Mouse (Mus musculus) kidney, embryonic 14.5 days (tissue): Measurements from ENCODE around the gene Nuak1. TPM values are rescaled to one million over a fixed set of nuclear protein-coding genes. Genes with fewer than 3 reads are reported as not detected.

Source experiments
- ATAC-seq: fragments of 200-750 bp; cut with Nextera tagmentation; 2 replicates; pipeline ENCODE4 v1.8.0; 2017; ENCODE audit warnings: moderate number of reproducible peaks, mild to moderate bottlenecking, moderate TSS enrichment, moderate library complexity; ENCODE audit not compliant: low FRiP score, low TSS enrichment
- H3K27ac ChIP-seq: fragments of 300-500 bp; sonication (generic); 2 replicates; pipeline ENCODE4 v1.5.1; 2014; ENCODE audit warnings: low read depth, mild to moderate bottlenecking, low read length, moderate library complexity, mixed read lengths
- H3K27me3 ChIP-seq: fragments of 300-500 bp; sonication (generic); 2 replicates; pipeline ENCODE4 v1.6.1; 2014; ENCODE audit warnings: mild to moderate bottlenecking, low read length; ENCODE audit not compliant: control insufficient read depth, insufficient read depth
- H3K36me3 ChIP-seq: fragments of 300-500 bp; sonication (generic); 2 replicates; pipeline ENCODE4 v1.6.1; 2014; ENCODE audit warnings: low read length, mixed read lengths; ENCODE audit not compliant: control insufficient read depth, insufficient read depth
- H3K4me1 ChIP-seq: fragments of 300-500 bp; sonication (generic); 2 replicates; pipeline ENCODE4 v1.6.1; 2014; ENCODE audit warnings: low read length, mixed read lengths; ENCODE audit not compliant: control insufficient read depth, insufficient read depth
- H3K4me2 ChIP-seq: fragments of 300-500 bp; sonication (generic); replicated peaks from 2 replicates; pipeline ENCODE4 v1.6.1; 2014; ENCODE audit warnings: low read depth, mild to moderate bottlenecking, low read length
- H3K4me3 ChIP-seq: fragments of 300-500 bp; sonication (generic); 2 replicates; pipeline ENCODE4 v1.5.1; 2014; ENCODE audit warnings: mild to moderate bottlenecking, low read length
- H3K9ac ChIP-seq: fragments of 300-500 bp; sonication (generic); 2 replicates; pipeline ENCODE4 v1.6.1; 2014; ENCODE audit warnings: low read depth, mild to moderate bottlenecking, low read length, moderate library complexity
- H3K9me3 ChIP-seq: fragments of 300-500 bp; sonication (generic); 2 replicates; pipeline ENCODE4 v1.6.1; 2016; ENCODE audit warnings: low read length; ENCODE audit not compliant: control insufficient read depth
- WGBS: fragments of 180-500 bp; shearing (Covaris S2); extraction: QIAGEN DNeasy Blood & Tissue Kit; methylation state at CpG from one replicate; pipeline ENCODE4 v1.1.7; 2014; 5-methylcytosine and 5-hydroxymethylcytosine counted together
- polyA plus RNA-seq: library from polyadenylated mRNA; unstranded; fragments of >200 nt; fragmentation: Nextera tagmentation; extraction: Ambion mirVana; gene quantifications from 2 replicates; pipeline ENCODE4 v1.2.1, GENCODE M21; 2014

Gene Nuak1
- polyA plus RNA-seq, 1 experiment from 2014 or later, result 3.0 TPM

DNA sequence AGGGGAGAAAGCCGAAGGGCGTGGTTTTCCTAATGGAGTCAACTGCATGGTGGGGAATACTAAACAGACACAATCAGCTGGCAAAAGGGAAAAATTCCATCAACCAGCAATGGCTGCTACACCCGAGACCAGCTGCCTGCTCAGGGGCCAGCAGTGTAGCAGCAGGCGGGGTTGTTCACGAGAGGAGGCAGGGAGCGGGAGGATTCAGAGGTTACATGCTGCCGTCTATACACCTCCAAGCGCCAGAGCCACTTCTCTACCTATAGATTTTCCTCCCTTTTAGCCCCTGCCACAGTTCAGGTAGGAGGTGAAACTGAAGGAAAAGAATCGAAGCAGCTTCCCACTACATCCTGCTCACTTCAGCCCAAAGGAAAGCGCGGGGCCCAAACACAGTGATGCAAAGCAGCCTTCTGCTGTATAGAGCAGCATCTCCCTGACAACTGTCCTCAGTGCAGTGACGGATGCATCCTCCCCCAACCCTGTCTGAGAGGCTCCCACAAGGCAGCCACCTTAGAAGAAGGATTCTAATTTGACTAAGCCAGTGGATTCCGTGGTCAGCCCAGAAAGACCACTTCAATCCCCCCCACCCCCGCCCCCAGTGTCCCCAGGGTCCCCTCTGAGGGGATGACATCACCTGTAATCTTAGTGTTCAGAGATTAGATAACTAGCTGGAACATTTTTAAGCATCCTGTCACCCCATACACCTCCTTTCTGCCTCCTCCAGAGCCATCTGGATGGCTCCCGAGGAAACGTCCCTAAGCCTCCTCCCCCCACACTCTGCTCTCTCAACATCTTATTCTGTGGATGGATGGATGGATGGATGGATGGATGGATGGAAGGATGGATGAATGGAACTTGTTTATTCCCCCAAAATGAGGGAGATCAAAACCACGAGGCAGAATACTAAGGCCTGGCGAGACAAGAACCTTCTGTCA is 68.0 kb downstream of the Nuak1 start:
- H3K4me2 ChIP-seq, result no peak overlapping the region

DNA sequence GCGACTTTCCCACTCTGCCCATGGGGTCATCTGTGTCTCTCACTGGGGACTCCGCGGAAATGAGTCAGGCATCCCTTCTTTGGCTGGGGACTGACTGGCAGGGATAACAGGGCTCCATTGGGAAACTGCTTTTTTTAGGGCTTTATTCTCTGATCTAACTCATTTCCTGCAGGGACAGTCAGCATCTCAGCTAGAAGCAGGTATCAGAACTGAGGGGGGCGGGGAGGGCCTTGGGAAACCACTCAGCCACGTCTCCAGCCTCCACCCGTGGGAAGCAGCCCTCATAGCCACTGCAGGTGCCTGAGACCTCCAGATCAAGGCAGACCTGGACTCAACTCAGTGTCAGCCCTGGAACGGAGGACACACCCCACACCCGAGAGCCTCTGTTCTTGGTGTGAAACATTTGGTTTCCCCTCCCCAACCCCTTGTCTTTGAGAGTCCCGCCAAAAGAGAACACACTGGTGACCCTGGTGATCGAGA is 68.7 kb downstream of the Nuak1 start:
- no peak overlapping the region for H3K27ac ChIP-seq
- H3K27me3 ChIP-seq, result no peaks in the 10 kb centered on the region
- no peaks in the 10 kb centered on the region for H3K4me1 ChIP-seq
- H3K4me3 ChIP-seq, result no peak overlapping the region
- no peaks in the 10 kb centered on the region for H3K9me3 ChIP-seq
- ATAC-seq, result no peak
- no peak overlapping the region for H3K4me2 ChIP-seq
- no peak overlapping the region for H3K9ac ChIP-seq
- 27% methylated on average over 10 of the region's 10 CpGs for WGBS
- peaks cover 19% of the 10 kb centered on the region for H3K36me3 ChIP-seq

More for the DNA sequence above, 68.0 kb downstream of the Nuak1 start:
- Histone ChIP-seq H3K36me3 (peaks cover 19% of the 10 kb centered on the region), H3K4me1 (no peaks in the 10 kb centered on the region), H3K9me3 (no peaks in the 10 kb centered on the region), H3K27me3 (no peaks in the 10 kb centered on the region), H3K4me3 (no peak overlapping the region), H3K9ac (no peak overlapping the region), H3K27ac (no peak overlapping the region)
- 0 out of 2 replicates have a peak, but pooled peaks have one; percentile 46 for ATAC-seq
- 43% methylated on average over 18 of the region's 18 CpGs for WGBS

DNA sequence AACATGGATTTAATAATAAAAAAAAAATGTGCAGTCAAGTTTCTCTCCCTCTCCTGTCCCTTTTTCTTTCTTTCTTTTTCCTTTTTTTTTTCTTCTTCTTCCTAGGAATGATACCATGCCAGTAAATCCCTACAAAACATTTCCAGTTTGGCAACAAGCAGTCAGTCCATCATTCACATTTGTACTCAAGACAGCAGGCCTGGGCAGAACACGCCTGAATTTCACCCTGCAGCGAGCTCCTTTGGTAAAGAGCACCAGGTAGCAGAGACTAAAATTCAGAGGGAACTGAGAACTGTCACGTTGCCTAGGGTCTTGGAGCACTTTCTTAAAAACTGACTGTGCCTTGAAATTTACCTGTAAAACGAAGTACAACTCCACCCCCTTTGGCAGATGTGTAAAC is 69.2 kb downstream of the Nuak1 start:
- Histone ChIP-seq H3K27ac (no peak overlapping the region), H3K27me3 (no peaks in the 10 kb centered on the region), H3K4me3 (no peak overlapping the region), H3K9me3 (no peaks in the 10 kb centered on the region), H3K4me1 (no peaks in the 10 kb centered on the region), H3K36me3 (peaks cover 17% of the 10 kb centered on the region), H3K9ac (no peak overlapping the region), H3K4me2 (no peak overlapping the region)
- no peak for ATAC-seq
- WGBS, result 64% methylated on average over 4 of the region's 4 CpGs

DNA sequence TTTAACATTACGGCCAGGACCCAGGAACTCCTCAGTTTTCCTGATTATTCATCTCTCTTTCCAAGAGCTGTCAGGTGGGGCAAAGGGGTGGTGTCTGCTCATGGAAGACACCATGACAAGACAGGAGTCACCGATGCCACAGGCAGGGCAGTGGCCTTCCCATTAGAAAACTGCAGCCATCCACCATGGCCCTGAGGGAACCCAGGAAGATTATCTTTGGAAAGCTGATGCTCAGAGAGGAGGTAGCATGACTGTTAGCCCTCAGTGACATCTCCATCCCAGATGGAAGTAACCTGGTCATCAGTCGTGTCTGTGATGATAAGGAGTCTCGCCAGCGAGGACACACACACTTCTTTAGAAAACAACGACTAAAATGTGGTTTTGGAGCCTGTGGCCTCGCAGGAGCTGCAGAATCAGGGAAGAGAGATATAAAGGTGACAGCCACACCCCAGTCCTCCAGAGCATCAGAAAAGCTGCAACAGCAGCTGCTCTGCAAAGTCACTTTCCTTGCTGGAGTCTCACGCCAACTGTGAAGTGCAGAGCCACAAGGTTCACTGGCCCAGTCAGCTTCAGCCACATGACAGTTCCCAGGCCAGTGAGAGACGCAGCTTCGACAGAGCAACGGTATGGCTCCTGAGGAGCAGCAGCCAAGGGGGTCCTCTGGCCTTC is 70.6 kb downstream of the Nuak1 start:
- ATAC-seq, result no peak

DNA sequence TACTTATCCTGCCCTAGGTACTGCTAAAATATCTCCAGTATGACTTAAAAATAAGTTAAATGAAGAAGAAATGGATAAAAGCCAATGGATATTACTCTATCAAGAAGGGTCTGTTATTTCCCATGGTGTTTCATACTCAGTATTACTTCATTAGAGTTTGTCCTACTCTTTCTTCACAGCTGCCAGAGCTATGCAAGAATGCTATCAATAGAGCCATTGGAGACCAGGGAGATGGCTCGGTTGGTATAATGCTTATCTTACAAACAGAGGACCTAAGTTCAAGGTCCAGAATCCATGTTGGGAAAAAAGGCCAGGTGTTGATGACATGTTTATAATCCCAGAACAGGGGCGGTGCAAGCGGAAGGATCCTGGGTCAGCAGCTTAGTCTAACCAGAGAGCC is 72.2 kb downstream of the Nuak1 start:
- H3K36me3 ChIP-seq, result no peaks in the 10 kb centered on the region
- H3K27ac ChIP-seq, result no peak overlapping the region
- no peak overlapping the region for H3K4me2 ChIP-seq
- no peak overlapping the region for H3K4me3 ChIP-seq
- H3K4me1 ChIP-seq, result no peaks in the 10 kb centered on the region
- ATAC-seq, result no peak
- 94% methylated on average over 3 of the region's 3 CpGs for WGBS
- no peaks in the 10 kb centered on the region for H3K27me3 ChIP-seq
- H3K9ac ChIP-seq, result no peak overlapping the region
- H3K9me3 ChIP-seq, result no peaks in the 10 kb centered on the region

More for the DNA sequence above, 70.6 kb downstream of the Nuak1 start:
- Histone ChIP-seq H3K9ac (no peak overlapping the region), H3K4me1 (no peaks in the 10 kb centered on the region), H3K27me3 (no peaks in the 10 kb centered on the region), H3K36me3 (peaks cover 12% of the 10 kb centered on the region), H3K27ac (no peak overlapping the region), H3K4me2 (no peak overlapping the region), H3K4me3 (no peak overlapping the region), H3K9me3 (no peaks in the 10 kb centered on the region)
- WGBS, result 89% methylated on average over 11 of the region's 11 CpGs

DNA sequence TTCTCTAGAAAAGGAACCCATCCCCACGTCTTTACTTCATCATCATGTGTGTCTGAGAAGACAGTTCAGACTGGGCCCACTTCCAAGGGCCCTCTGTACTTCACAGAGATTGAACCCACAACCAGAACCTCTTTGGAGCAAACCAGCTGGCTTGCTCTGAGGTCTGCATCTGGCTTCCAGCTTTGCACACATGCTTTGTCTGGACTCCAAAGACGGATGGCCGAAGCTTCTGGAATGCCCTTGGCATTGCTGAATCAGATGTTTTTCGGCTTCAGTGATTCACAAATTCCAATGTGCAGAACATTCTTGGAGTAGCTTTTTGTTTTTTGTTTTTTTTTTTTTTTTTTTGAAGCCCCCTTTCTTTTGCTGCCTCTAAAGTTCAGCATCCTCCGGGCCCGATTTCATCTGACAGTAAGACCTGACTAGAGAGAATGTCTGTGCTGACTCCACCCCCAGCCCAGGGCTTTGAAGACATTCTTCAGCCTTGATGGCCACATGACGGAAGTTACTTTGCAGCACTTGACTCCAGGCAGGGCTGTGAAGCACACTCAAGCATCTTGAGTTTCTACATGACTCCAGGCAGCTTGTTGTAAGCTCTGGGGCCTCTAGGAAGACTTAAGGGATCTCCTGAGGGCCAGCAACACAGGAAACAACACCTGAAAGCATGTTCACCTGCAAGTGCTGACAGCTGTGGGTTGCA is 75.1 kb downstream of the Nuak1 start:
- Histone ChIP-seq H3K4me1 (no peaks in the 10 kb centered on the region), H3K9me3 (no peaks in the 10 kb centered on the region), H3K27ac (no peak overlapping the region), H3K4me2 (no peak overlapping the region), H3K27me3 (no peaks in the 10 kb centered on the region), H3K9ac (no peak overlapping the region), H3K4me3 (no peak overlapping the region), H3K36me3 (no peaks in the 10 kb centered on the region)
- no peak for ATAC-seq
- 79% methylated on average over 7 of the region's 7 CpGs for WGBS

DNA sequence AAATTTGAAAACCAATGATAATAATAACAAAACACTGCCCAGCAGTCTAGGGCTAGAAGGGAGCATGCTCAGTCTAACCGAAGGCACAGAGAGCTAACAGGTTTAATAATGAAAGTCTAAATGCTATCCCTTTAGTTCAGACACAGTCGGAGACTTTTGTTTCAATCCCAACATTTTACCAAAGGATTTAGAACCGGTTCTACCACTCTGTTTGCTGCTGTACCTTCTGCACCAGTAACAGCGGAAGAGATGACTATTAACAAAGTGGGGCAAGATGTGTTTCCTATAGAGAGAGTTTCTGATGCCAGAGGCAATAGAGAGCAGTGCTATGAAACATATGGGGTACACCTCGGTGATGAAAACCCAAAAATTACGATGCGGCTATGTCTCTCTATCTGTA is 76.6 kb downstream of the Nuak1 start:
- Histone ChIP-seq H3K4me3 (no peak overlapping the region), H3K9ac (no peak overlapping the region), H3K27ac (no peak overlapping the region), H3K9me3 (no peaks in the 10 kb centered on the region), H3K36me3 (no peaks in the 10 kb centered on the region), H3K4me2 (no peak overlapping the region), H3K4me1 (no peaks in the 10 kb centered on the region), H3K27me3 (no peaks in the 10 kb centered on the region)
- WGBS, result 80% methylated on average over 7 of the region's 7 CpGs
- no peak for ATAC-seq

DNA sequence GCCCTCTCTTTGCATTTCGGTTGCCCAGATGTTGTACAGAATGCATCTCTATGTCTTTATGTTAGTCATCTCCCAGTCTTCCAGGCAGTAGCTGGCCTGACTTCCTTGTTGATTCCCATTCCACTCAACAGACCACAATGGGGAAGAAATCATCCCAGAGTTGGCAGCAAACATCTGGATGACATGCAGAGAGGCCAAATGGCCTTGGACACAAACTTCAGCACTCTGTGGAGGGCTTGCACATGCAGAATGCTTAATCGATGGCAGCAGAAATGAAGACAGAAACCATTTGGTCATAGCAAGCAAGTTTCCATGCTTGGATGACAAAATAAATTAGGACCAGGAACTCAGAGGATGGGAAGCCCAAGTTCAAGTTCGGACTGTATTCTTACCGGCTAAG is 79.4 kb downstream of the Nuak1 start:
- Histone ChIP-seq H3K27ac (no peak overlapping the region), H3K27me3 (no peaks in the 10 kb centered on the region), H3K9ac (no peak overlapping the region), H3K4me3 (no peak overlapping the region), H3K36me3 (no peaks in the 10 kb centered on the region), H3K4me1 (no peaks in the 10 kb centered on the region), H3K9me3 (no peaks in the 10 kb centered on the region), H3K4me2 (no peak overlapping the region)
- no peak for ATAC-seq
- WGBS, result 82% methylated on average over 4 of the region's 4 CpGs
